Mouse (Mus musculus): ENCODE measurements around the gene Pigu. TPM values are rescaled to one million over a fixed set of nuclear protein-coding genes. Genes with fewer than 3 reads are reported as not detected.

Pigu gene
- 13.7 and 26.2 TPM in 2 replicates for polyA plus RNA-seq (2012; rRNA removed)

DNA sequence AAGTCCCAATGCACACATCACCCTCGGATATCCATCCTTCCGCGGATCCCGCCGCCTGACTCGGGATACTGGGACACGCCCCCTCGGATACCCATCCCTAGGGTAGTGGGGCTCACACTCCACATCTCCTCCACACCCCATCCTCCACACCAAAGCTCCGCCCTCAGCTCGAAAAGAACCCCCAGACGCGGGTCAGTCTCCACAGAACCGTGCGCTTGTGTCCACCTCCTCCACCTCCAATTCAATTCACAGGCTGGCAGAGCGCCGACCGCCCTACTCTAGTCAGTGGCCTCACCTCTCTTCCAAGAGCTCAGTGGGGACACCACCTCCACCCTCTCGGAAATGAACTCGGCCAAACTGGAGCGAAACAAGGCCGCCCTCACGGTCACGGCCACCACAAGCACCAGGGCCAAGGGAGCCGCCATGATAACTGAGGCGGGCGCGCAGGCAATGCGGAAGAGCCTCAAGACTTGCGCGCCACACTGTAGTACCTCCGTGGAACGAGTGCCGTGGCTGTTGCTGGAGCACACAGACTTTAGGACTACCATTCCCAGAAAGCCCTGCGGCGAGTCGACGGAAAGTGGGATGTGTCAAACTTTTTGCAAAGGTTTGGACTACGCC is at the start of gene Pigu:
Pigu (minus strand) TSS at position 460 of the 621 bp plus-strand sequence.
- under 1% methylated on average over 38 of the region's 38 CpGs for WGBS
- H3K4me3 ChIP-seq (ENCODE audit: low read depth, low read length): peak within 1 kb of the TSS; percentile 81
- TF ChIP-seq CTCF (IDR thresholded peaks at IDR 0.05; ENCODE audit: extremely low read depth, insufficient read length, insufficient replicate concordance, low read depth, low read length) (no peak), POLR2A (IDR thresholded peaks at IDR 0.05; ENCODE audit: low read depth, low read length) (peak; percentile 43)
- H3K27me3 ChIP-seq (ENCODE audit: control insufficient read depth, insufficient read depth, low read length): no peaks in the 10 kb centered on the region
- no peaks in the 10 kb centered on the region for H3K4me1 ChIP-seq (ENCODE audit: control insufficient read depth, insufficient read depth, insufficient read length, low read length)
- H3K27ac ChIP-seq (ENCODE audit: insufficient read depth, low read depth, low read length): peak within 1 kb of the TSS; percentile 83
- no peaks in the 10 kb centered on the region for H3K36me3 ChIP-seq (ENCODE audit: control insufficient read depth, insufficient read depth, low read length)

GRCm38 (mm10) chr2:155404635-155405034 is 47.4 kb upstream of the Pigu start:
- 85% methylated on average over 1 of the region's 1 CpGs for WGBS
- TF ChIP-seq CTCF (IDR thresholded peaks at IDR 0.05; ENCODE audit: extremely low read depth, insufficient read length, insufficient replicate concordance, low read depth, low read length): no peak
- TF ChIP-seq POLR2A (IDR thresholded peaks at IDR 0.05; ENCODE audit: low read depth, low read length): no peak

DNA sequence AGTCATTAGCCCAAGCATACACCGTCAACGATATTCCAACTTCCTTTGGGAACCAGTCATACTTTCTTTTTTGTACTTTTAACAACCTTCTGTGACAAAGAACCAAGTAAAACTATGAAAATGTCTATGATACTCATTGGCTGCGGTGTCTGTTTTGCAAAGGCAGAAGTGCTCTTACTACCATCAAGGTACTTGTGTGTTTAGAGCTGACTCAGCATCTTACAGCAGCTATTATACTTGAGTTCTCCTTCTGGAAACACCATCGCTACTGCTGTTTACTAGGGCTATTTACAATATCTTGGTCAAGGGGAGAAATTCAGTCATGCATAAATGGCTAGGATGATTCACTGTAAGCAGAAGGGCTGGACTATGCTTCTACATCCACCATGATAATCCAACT is 44.7 kb upstream of the Pigu start:
- WGBS: 94% methylated on average over 4 of the region's 4 CpGs
- no peaks in the 10 kb centered on the region for H3K4me1 ChIP-seq (ENCODE audit: control insufficient read depth, insufficient read depth, insufficient read length, low read length)
- no peak overlapping the region for H3K27ac ChIP-seq (ENCODE audit: insufficient read depth, low read depth, low read length)
- no peaks in the 10 kb centered on the region for H3K27me3 ChIP-seq (ENCODE audit: control insufficient read depth, insufficient read depth, low read length)
- peaks cover 53% of the 10 kb centered on the region for H3K36me3 ChIP-seq (ENCODE audit: control insufficient read depth, insufficient read depth, low read length)
- TF ChIP-seq CTCF (IDR thresholded peaks at IDR 0.05; ENCODE audit: extremely low read depth, insufficient read length, insufficient replicate concordance, low read depth, low read length) (no peak), POLR2A (IDR thresholded peaks at IDR 0.05; ENCODE audit: low read depth, low read length) (no peak)
- no peak overlapping the region for H3K4me3 ChIP-seq (ENCODE audit: low read depth, low read length)

More at GRCm38 (mm10) chr2:155404635-155405034, 47.4 kb upstream of the Pigu start:
- H3K27ac ChIP-seq (ENCODE audit: insufficient read depth, low read depth, low read length): no peak overlapping the region
- no peak overlapping the region for H3K4me3 ChIP-seq (ENCODE audit: low read depth, low read length)
- H3K27me3 ChIP-seq (ENCODE audit: control insufficient read depth, insufficient read depth, low read length): no peaks in the 10 kb centered on the region
- H3K36me3 ChIP-seq (ENCODE audit: control insufficient read depth, insufficient read depth, low read length): peaks cover 54% of the 10 kb centered on the region
- no peaks in the 10 kb centered on the region for H3K4me1 ChIP-seq (ENCODE audit: control insufficient read depth, insufficient read depth, insufficient read length, low read length)

DNA sequence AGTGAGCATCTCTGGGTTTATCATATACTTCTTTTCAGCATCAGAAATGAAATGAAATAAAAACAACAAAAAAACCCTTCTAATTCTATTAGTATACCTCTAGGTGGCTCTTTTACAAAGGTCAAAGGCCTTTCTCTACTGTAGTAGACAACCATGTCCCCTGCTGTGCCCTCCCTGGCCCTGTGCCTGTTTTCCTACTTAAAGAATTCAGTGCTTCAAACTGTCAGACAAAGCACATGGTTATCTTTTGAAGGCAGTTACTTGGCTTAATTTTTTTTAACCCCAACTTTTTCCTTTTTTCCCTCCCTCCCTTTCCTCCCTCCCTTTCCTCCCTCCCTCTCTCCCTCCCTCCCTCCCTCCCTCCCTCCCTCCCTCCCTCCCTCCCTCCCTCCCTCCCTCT is 43.0 kb upstream of the Pigu start:
- TF ChIP-seq POLR2A (IDR thresholded peaks at IDR 0.05; ENCODE audit: low read depth, low read length): no peak
- TF ChIP-seq CTCF (IDR thresholded peaks at IDR 0.05; ENCODE audit: extremely low read depth, insufficient read length, insufficient replicate concordance, low read depth, low read length): no peak
- peaks cover 46% of the 10 kb centered on the region for H3K36me3 ChIP-seq (ENCODE audit: control insufficient read depth, insufficient read depth, low read length)
- H3K4me3 ChIP-seq (ENCODE audit: low read depth, low read length): no peak overlapping the region
- H3K27ac ChIP-seq (ENCODE audit: insufficient read depth, low read depth, low read length): no peak overlapping the region
- no peaks in the 10 kb centered on the region for H3K27me3 ChIP-seq (ENCODE audit: control insufficient read depth, insufficient read depth, low read length)
- H3K4me1 ChIP-seq (ENCODE audit: control insufficient read depth, insufficient read depth, insufficient read length, low read length): no peaks in the 10 kb centered on the region

GRCm38 (mm10) chr2:155394586-155394985 is 37.4 kb upstream of the Pigu start:
- TF ChIP-seq POLR2A (IDR thresholded peaks at IDR 0.05; ENCODE audit: low read depth, low read length) (no peak), CTCF (IDR thresholded peaks at IDR 0.05; ENCODE audit: extremely low read depth, insufficient read length, insufficient replicate concordance, low read depth, low read length) (no peak)
- peaks cover 41% of the 10 kb centered on the region for H3K36me3 ChIP-seq (ENCODE audit: control insufficient read depth, insufficient read depth, low read length)
- no peak overlapping the region for H3K4me3 ChIP-seq (ENCODE audit: low read depth, low read length)
- H3K27me3 ChIP-seq (ENCODE audit: control insufficient read depth, insufficient read depth, low read length): no peaks in the 10 kb centered on the region
- 75% methylated on average over 5 of the region's 5 CpGs for WGBS
- no peak overlapping the region for H3K27ac ChIP-seq (ENCODE audit: insufficient read depth, low read depth, low read length)
- no peaks in the 10 kb centered on the region for H3K4me1 ChIP-seq (ENCODE audit: control insufficient read depth, insufficient read depth, insufficient read length, low read length)

GRCm38 (mm10) chr2:155388573-155388972 is 31.3 kb upstream of the Pigu start:
- H3K4me1 ChIP-seq (ENCODE audit: control insufficient read depth, insufficient read depth, insufficient read length, low read length): no peaks in the 10 kb centered on the region; the same call in 1 of the 2 replicates
- H3K27me3 ChIP-seq (ENCODE audit: control insufficient read depth, insufficient read depth, low read length): no peaks in the 10 kb centered on the region
- no peak overlapping the region for H3K27ac ChIP-seq (ENCODE audit: insufficient read depth, low read depth, low read length)
- H3K36me3 ChIP-seq (ENCODE audit: control insufficient read depth, insufficient read depth, low read length): peaks cover 37% of the 10 kb centered on the region
- TF ChIP-seq CTCF (IDR thresholded peaks at IDR 0.05; ENCODE audit: extremely low read depth, insufficient read length, insufficient replicate concordance, low read depth, low read length): no peak
- TF ChIP-seq POLR2A (IDR thresholded peaks at IDR 0.05; ENCODE audit: low read depth, low read length): no peak
- WGBS: 90% methylated on average over 2 of the region's 2 CpGs
- H3K4me3 ChIP-seq (ENCODE audit: low read depth, low read length): no peak overlapping the region

GRCm38 (mm10) chr2:155387052-155387451 is 29.8 kb upstream of the Pigu start:
- Histone ChIP-seq H3K4me3 (ENCODE audit: low read depth, low read length) (no peak overlapping the region), H3K27ac (ENCODE audit: insufficient read depth, low read depth, low read length) (no peak overlapping the region), H3K36me3 (ENCODE audit: control insufficient read depth, insufficient read depth, low read length) (peaks cover 36% of the 10 kb centered on the region), H3K27me3 (ENCODE audit: control insufficient read depth, insufficient read depth, low read length) (no peaks in the 10 kb centered on the region), H3K4me1 (ENCODE audit: control insufficient read depth, insufficient read depth, insufficient read length, low read length) (peaks cover 4% of the 10 kb centered on the region; the same call in 1 of the 2 replicates)
- 84% methylated on average over 4 of the region's 4 CpGs for WGBS
- TF ChIP-seq CTCF (IDR thresholded peaks at IDR 0.05; ENCODE audit: extremely low read depth, insufficient read length, insufficient replicate concordance, low read depth, low read length): no peak
- no peak for TF ChIP-seq POLR2A (IDR thresholded peaks at IDR 0.05; ENCODE audit: low read depth, low read length)

All from small intestine, adult 2 months (tissue).